Mouse (Mus musculus) C2C12 (cell line): ENCODE data around the gene Rsph4a. TPM values are rescaled to one million over a fixed set of nuclear protein-coding genes. Genes with fewer than 3 reads are reported as not detected.

ENCODE experiments used
- H3K27me3 ChIP-seq: one replicate; pipeline ENCODE4 v1.6.1; 2011; ENCODE audit not compliant: control insufficient read depth, insufficient read depth, insufficient read length
- H3K36me3 ChIP-seq: one replicate; pipeline ENCODE4 v1.6.1; 2011; ENCODE audit not compliant: control insufficient read depth, insufficient read depth
- H3K4me3 ChIP-seq: one replicate; pipeline ENCODE4 v1.5.1; 2011; ENCODE audit warnings: mild to moderate bottlenecking, control low read depth; ENCODE audit not compliant: poor library complexity, insufficient read depth, severe bottlenecking
- H3K79me2 ChIP-seq: one replicate; pipeline ENCODE4 v1.6.1; 2011; ENCODE audit not compliant: control insufficient read depth, insufficient read depth
- H3K79me3 ChIP-seq: one replicate; pipeline ENCODE4 v1.6.1; 2011; ENCODE audit warnings: low read depth, control low read depth
- H3ac ChIP-seq: one replicate; pipeline ENCODE3; 2011; ENCODE audit warnings: low read depth; ENCODE audit not compliant: control insufficient read depth, insufficient read length
- CEBPB ChIP-seq: IDR thresholded peaks from one replicate; pipeline ENCODE4 v1.6.1; 2011; ENCODE audit warnings: low read depth, mild to moderate bottlenecking, control low read depth, moderate library complexity
- CTCF ChIP-seq: IDR thresholded peaks from one replicate; pipeline ENCODE4 v1.5.1; 2011; ENCODE audit not compliant: control insufficient read depth, insufficient read depth, insufficient read length
- FOSL1 ChIP-seq: IDR thresholded peaks from one replicate; pipeline ENCODE4 v1.8.0; 2011; ENCODE audit warnings: mild to moderate bottlenecking, low read length; ENCODE audit not compliant: poor library complexity, insufficient read depth, severe bottlenecking
- MAX ChIP-seq: IDR thresholded peaks from one replicate; pipeline ENCODE4 v1.6.1; 2011; ENCODE audit warnings: mild to moderate bottlenecking, control low read depth
- MYOD1 ChIP-seq: IDR thresholded peaks from one replicate; pipeline ENCODE4 v1.6.1; 2011; ENCODE audit warnings: low read depth; ENCODE audit not compliant: control insufficient read depth, insufficient read length
- MYOG ChIP-seq: IDR thresholded peaks from one replicate; pipeline ENCODE4 v1.6.1; 2011; ENCODE audit not compliant: control insufficient read depth, insufficient read length; ENCODE audit errors: extremely low read depth
- USF1 ChIP-seq: IDR thresholded peaks from one replicate; pipeline ENCODE4 v1.6.1; 2011; ENCODE audit warnings: low read depth, mild to moderate bottlenecking, control low read depth, moderate library complexity
- polyA plus RNA-seq: library from polyadenylated mRNA; unstranded; fragments of >200 nt; fragmentation: generic; extraction: Trizol; gene quantifications from one replicate; pipeline ENCODE4 v1.2.1, GENCODE M21; 2012; ENCODE audit warnings: missing spikeins

Rsph4a gene
- polyA plus RNA-seq, 1 experiment: not detected

GRCm38 (mm10) chr10:33905489-33905888, 578 bp downstream of the Rsph4a start:
- Histone ChIP-seq H3K4me3 (no peak overlapping the region), H3K27me3 (no peaks in the 10 kb centered on the region), H3K79me3 (no peaks in the 10 kb centered on the region), H3K79me2 (no peaks in the 10 kb centered on the region), H3ac (no peak overlapping the region), H3K36me3 (no peaks in the 10 kb centered on the region)
- TF ChIP-seq MYOD1 (no peak), MAX (no peak), CTCF (no peak), CEBPB (no peak), MYOG (no peak), USF1 (no peak), FOSL1 (no peak)

- no peak for TF ChIP-seq FOSL1
- no peak for TF ChIP-seq MYOG
- no peak for TF ChIP-seq MAX
- TF ChIP-seq USF1: no peak
- TF ChIP-seq CEBPB: no peak
- TF ChIP-seq MYOD1: no peak
- TF ChIP-seq CTCF: no peak
- peaks cover 16% of the 10 kb centered on the region for H3K79me2 ChIP-seq
Measured at GRCm38 (mm10) chr10:33940702-33941101, 35.8 kb downstream of the Rsph4a start.

GRCm38 (mm10) chr10:33945390-33945789, 40.5 kb downstream of the Rsph4a start:
- H3K79me2 ChIP-seq: peaks cover 53% of the 10 kb centered on the region
- H3K79me3 ChIP-seq: peaks cover 31% of the 10 kb centered on the region
- H3K36me3 ChIP-seq: peaks cover 47% of the 10 kb centered on the region
- H3K4me3 ChIP-seq: no peak overlapping the region
- no peak for TF ChIP-seq CTCF
- TF ChIP-seq CEBPB: no peak
- H3ac ChIP-seq: no peak overlapping the region
- no peaks in the 10 kb centered on the region for H3K27me3 ChIP-seq

More at GRCm38 (mm10) chr10:33940702-33941101, 35.8 kb downstream of the Rsph4a start:
- Histone ChIP-seq H3K79me3 (peaks cover 7% of the 10 kb centered on the region), H3K27me3 (no peaks in the 10 kb centered on the region), H3ac (no peak overlapping the region), H3K4me3 (no peak overlapping the region), H3K36me3 (peaks cover 51% of the 10 kb centered on the region)

DNA sequence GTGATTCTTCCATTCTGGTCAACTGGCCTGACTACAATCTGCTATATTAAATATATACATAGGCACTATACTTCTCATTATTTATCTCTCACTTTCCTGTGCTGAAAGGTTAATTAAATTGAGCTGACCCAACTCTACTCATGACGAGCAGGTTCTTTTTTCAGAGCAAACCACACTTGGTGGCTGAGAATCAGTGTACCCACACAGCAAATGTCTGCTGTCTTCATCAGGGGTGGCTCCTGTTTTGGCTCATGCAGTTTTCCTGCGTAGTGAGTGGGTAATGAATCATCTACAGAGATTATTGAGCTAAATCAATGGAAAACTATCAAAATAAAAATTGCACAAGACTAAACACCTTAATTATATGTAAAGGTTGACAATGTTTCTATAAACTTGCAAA, 41.4 kb downstream of the Rsph4a start:
- H3K36me3 ChIP-seq: peaks cover 47% of the 10 kb centered on the region
- TF ChIP-seq MYOD1 (no peak), CTCF (no peak), USF1 (no peak), FOSL1 (no peak), CEBPB (no peak), MYOG (no peak), MAX (no peak)
- no peak overlapping the region for H3K4me3 ChIP-seq

GRCm38 (mm10) chr10:33950803-33951583, 46.1 kb downstream of the Rsph4a start, which contains the start of gene Zup1:
Gene Zup1, minus strand, starts transcription at chr10:33951269.
- peak within 1 kb of the TSS; percentile 98 for H3ac ChIP-seq
- peaks cover 42% of the 10 kb centered on the region for H3K79me2 ChIP-seq
- no peaks in the 10 kb centered on the region for H3K27me3 ChIP-seq
- peak within 1 kb of the TSS; percentile 71 for H3K4me3 ChIP-seq
- H3K79me3 ChIP-seq: peaks cover 26% of the 10 kb centered on the region
- H3K36me3 ChIP-seq: peaks cover 35% of the 10 kb centered on the region
- TF ChIP-seq MAX (no peak), CEBPB (peak; percentile 43), USF1 (no peak), MYOG (no peak)

More for the DNA sequence above, 41.4 kb downstream of the Rsph4a start:
- Histone ChIP-seq H3ac (no peak overlapping the region), H3K79me2 (peaks cover 60% of the 10 kb centered on the region), H3K27me3 (no peaks in the 10 kb centered on the region), H3K79me3 (peaks cover 36% of the 10 kb centered on the region)

DNA sequence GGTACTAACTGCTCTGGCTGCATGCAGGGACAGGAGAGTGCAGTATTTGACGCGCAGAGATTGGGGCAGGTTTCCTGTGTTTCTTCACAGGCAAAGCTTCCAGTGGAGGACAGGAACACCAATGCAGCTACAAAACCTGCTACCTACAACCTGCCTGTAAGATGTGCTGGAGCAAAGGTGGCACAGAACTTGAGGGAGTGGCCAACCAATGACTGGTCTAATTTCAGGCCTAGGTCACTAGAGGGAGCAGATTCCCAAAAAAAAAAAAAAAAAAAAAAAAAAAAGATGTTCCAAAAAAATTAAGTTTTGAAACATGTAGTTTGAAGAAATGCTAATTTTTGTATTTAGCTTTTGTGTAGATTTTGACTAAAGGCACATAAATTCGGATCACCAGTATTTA, 47.6 kb downstream of the Rsph4a start:
- Histone ChIP-seq H3K4me3 (no peak overlapping the region), H3ac (no peak overlapping the region)
- TF ChIP-seq MYOD1 (no peak), CEBPB (no peak), USF1 (no peak), CTCF (no peak), MAX (no peak), FOSL1 (no peak), MYOG (no peak)

More for the DNA sequence above, 47.6 kb downstream of the Rsph4a start:
- H3K79me2 ChIP-seq: peaks cover 35% of the 10 kb centered on the region
- H3K79me3 ChIP-seq: peaks cover 22% of the 10 kb centered on the region
- peaks cover 24% of the 10 kb centered on the region for H3K36me3 ChIP-seq
- H3K27me3 ChIP-seq: no peaks in the 10 kb centered on the region

Other genes with a start within 250 kb of the Rsph4a start
- not detected for gene Sult3a2, start 118.4 kb upstream of the Rsph4a start, polyA plus RNA-seq
- gene Sult3a1, start 47.4 kb upstream of the Rsph4a start, polyA plus RNA-seq: not detected
- 1.7 TPM for gene Zup1, start 46.2 kb downstream of the Rsph4a start, polyA plus RNA-seq
- gene Rwdd1, start 114.5 kb downstream of the Rsph4a start, polyA plus RNA-seq: 114 TPM
- gene Trappc3l, start 132.5 kb downstream of the Rsph4a start, polyA plus RNA-seq: not detected
- gene Calhm4, start 139.2 kb downstream of the Rsph4a start, polyA plus RNA-seq: not detected
- gene Calhm5, start 191.4 kb downstream of the Rsph4a start, polyA plus RNA-seq: 0.13 TPM
- gene Calhm6, start 222.9 kb downstream of the Rsph4a start, polyA plus RNA-seq: not detected